Mouse (Mus musculus): ENCODE results near the gene Usp32.

Usp32 gene

GRCm38 (mm10) chr11:85123267-85123992 is 16.5 kb downstream of the Usp32 start:
- DNase-seq: no peak

- no peak for DNase-seq
Observed at GRCm38 (mm10) chr11:85122073-85122472, 17.9 kb downstream of the Usp32 start.

GRCm38 (mm10) chr11:85117160-85117559 is 22.8 kb downstream of the Usp32 start:
- no peak for DNase-seq

- no peak for DNase-seq
Observed at GRCm38 (mm10) chr11:85116084-85116844, 23.7 kb downstream of the Usp32 start.

GRCm38 (mm10) chr11:85109957-85110356 is 30.0 kb downstream of the Usp32 start:
- no peak for DNase-seq

GRCm38 (mm10) chr11:85107217-85107616 is 32.7 kb downstream of the Usp32 start:
- DNase-seq: no peak

GRCm38 (mm10) chr11:85105836-85106235 is 34.1 kb downstream of the Usp32 start:
- DNase-seq: no peak

- no peak for DNase-seq
Observed at GRCm38 (mm10) chr11:85103763-85104162, 36.2 kb downstream of the Usp32 start.

- DNase-seq: no peak
Observed at GRCm38 (mm10) chr11:85095116-85095515, 44.8 kb downstream of the Usp32 start.

GRCm38 (mm10) chr11:85086253-85086652 is 53.7 kb downstream of the Usp32 start:
- DNase-seq: no peak

- no peak for DNase-seq
Observed at GRCm38 (mm10) chr11:85067871-85068270, 72.1 kb downstream of the Usp32 start.

- no peak for DNase-seq
Observed at GRCm38 (mm10) chr11:85058562-85058961, 81.4 kb downstream of the Usp32 start.

GRCm38 (mm10) chr11:85057544-85057943 is 82.4 kb downstream of the Usp32 start:
- DNase-seq: no peak

- no peak for DNase-seq
Observed at GRCm38 (mm10) chr11:85056901-85057300, 83.1 kb downstream of the Usp32 start.

- no peak for DNase-seq
Observed at GRCm38 (mm10) chr11:85055561-85055960, 84.4 kb downstream of the Usp32 start.

- DNase-seq: no peak
Observed at GRCm38 (mm10) chr11:85039256-85039655, 100.7 kb downstream of the Usp32 start.

- no peak for DNase-seq
Observed at GRCm38 (mm10) chr11:85013121-85013520, 126.8 kb downstream of the Usp32 start.

- no peak for DNase-seq
Observed at GRCm38 (mm10) chr11:85003566-85003965, 136.4 kb downstream of the Usp32 start.

GRCm38 (mm10) chr11:84995241-84995640 is 144.7 kb downstream of the Usp32 start:
- no peak for DNase-seq

GRCm38 (mm10) chr11:84992996-84993395 is 147.0 kb downstream of the Usp32 start:
- no peak for DNase-seq

GRCm38 (mm10) chr11:84988341-84988919 is 151.5 kb downstream of the Usp32 start:
- no peak for DNase-seq

- no peak for DNase-seq
Observed at GRCm38 (mm10) chr11:84985421-84985820, 154.5 kb downstream of the Usp32 start.

- DNase-seq: no peak
Observed at GRCm38 (mm10) chr11:84980697-84981096, 159.3 kb downstream of the Usp32 start.

GRCm38 (mm10) chr11:84979351-84979750 is 160.6 kb downstream of the Usp32 start:
- DNase-seq: no peak
